In genomic region chr1:62934752-62935329, GRCm38 (mm10) we compare ENCODE assay signal across 13 mouse cellular contexts.
DNase-seq lines count a peak whose midpoint lies in the region; ATAC-seq and TF ChIP-seq lines count a peak whose summit lies in the region.
"Had no signal": no experiment of that assay in that cellular context is flagged by ENCODE, and none has a peak within 500 bp of the region (broad histone marks: within the 10 kb centered on the region; RNA-seq: fewer than 3 reads in every experiment).

No protein-coding gene starts in this region.

- H3K27ac ChIP-seq in layer of hippocampus, adult 2 months: peak overlapping the region; percentile 56; the same call in 1 of the 2 replicates
- peak overlapping the region; percentile 44; the same call in 1 of the 2 replicates for H3K27ac ChIP-seq in forebrain, embryonic 14.5 days (ENCODE audit: low read depth, low read length)
- peak overlapping the region; percentile 42; the same call in 1 of the 2 replicates for H3K27ac ChIP-seq in hindbrain, postnatal 0 days
- H3K27ac ChIP-seq in neural tube, embryonic 13.5 days (replicated peaks): peak overlapping the region; percentile 68
- H3K27ac ChIP-seq: liver, embryonic 13.5 days had no signal

- 23% methylated on average over 10 of the region's 10 CpGs for whole genome bisulfite sequencing in forebrain, embryonic 14.5 days
- WGBS in hindbrain, postnatal 0 days: 42% methylated on average over 10 of the region's 10 CpGs
- WGBS in neural tube, embryonic 13.5 days: 58% methylated on average over 10 of the region's 10 CpGs

- H3K9me3 ChIP-seq in forebrain, embryonic 14.5 days (replicated peaks; ENCODE audit: control insufficient read depth, low read length): no peaks in the 10 kb centered on the region
- H3K9me3 ChIP-seq in hindbrain, postnatal 0 days (ENCODE audit: low read length): no peaks in the 10 kb centered on the region
- H3K9me3 ChIP-seq in neural tube, embryonic 13.5 days: no peaks in the 10 kb centered on the region
- H3K9me3 ChIP-seq: liver, embryonic 13.5 days had no signal

- no peaks in the 10 kb centered on the region for H3K36me3 ChIP-seq in forebrain, embryonic 14.5 days (ENCODE audit: control insufficient read depth, insufficient read depth, low read length)
- H3K36me3 ChIP-seq in hindbrain, postnatal 0 days (ENCODE audit: insufficient read depth, low read length): no peaks in the 10 kb centered on the region
- no peaks in the 10 kb centered on the region for H3K36me3 ChIP-seq in neural tube, embryonic 13.5 days
- H3K36me3 ChIP-seq: liver, embryonic 13.5 days had no signal

- H3K4me3 ChIP-seq in layer of hippocampus, adult 2 months: no peak overlapping the region; the same call in 1 of the 2 replicates
- no peak overlapping the region for H3K4me3 ChIP-seq in forebrain, embryonic 14.5 days (ENCODE audit: low read depth, low read length)
- no peak overlapping the region for H3K4me3 ChIP-seq in hindbrain, postnatal 0 days (ENCODE audit: low read length)
- no peak overlapping the region for H3K4me3 ChIP-seq in neural tube, embryonic 13.5 days
- H3K4me3 ChIP-seq: liver, embryonic 13.5 days had no signal

- no peak for DNase-seq in layer of hippocampus, adult 2 months (ENCODE audit: low spot score in 2 of 2)
- no peak for DNase-seq in layer of hippocampus, adult 11-12 months (ENCODE audit: low spot score)
- peak; percentile 52 for DNase-seq in forebrain, embryonic 14.5 days (ENCODE audit: low spot score)
- no peak for DNase-seq in hindbrain, postnatal 0 days (ENCODE audit: low spot score)
- no peak for DNase-seq in kidney, postnatal 10 days
- no peak for DNase-seq in ovary, adult 18-20 months (ENCODE audit: low spot score)
- DNase-seq in cerebellum, postnatal 4 days (ENCODE audit: low spot score in 2 of 2): no peak
- DNase-seq: gastrocnemius, postnatal 10 days; liver, embryonic 13.5 days; thymus, postnatal 4 days had no signal

- H3K4me2 ChIP-seq in forebrain, embryonic 14.5 days (ENCODE audit: low read length): peak overlapping the region; percentile 26
- H3K4me2 ChIP-seq in hindbrain, postnatal 0 days (ENCODE audit: low read depth, low read length): 0 out of 2 replicates have a peak overlapping the region, but pooled peaks have one; percentile 42
- H3K4me2 ChIP-seq in neural tube, embryonic 13.5 days: peak overlapping the region; percentile 18; the same call in 1 of the 2 replicates
- H3K4me2 ChIP-seq: liver, embryonic 13.5 days had no signal

- peaks cover 23% of the 10 kb centered on the region for H3K27me3 ChIP-seq in forebrain, embryonic 14.5 days (replicated peaks; ENCODE audit: control insufficient read depth, insufficient read depth, low read length)
- H3K27me3 ChIP-seq in hindbrain, postnatal 0 days (ENCODE audit: insufficient read depth, low read length): no peaks in the 10 kb centered on the region; the same call in 1 of the 2 replicates
- H3K27me3 ChIP-seq in neural tube, embryonic 13.5 days: no peaks in the 10 kb centered on the region
- H3K27me3 ChIP-seq: liver, embryonic 13.5 days; Patski had no signal

- H3K9ac ChIP-seq in forebrain, embryonic 14.5 days (ENCODE audit: low read length): no peak overlapping the region
- H3K9ac ChIP-seq in hindbrain, postnatal 0 days (replicated peaks; ENCODE audit: low read length): no peak overlapping the region
- H3K9ac ChIP-seq in neural tube, embryonic 13.5 days: no peak overlapping the region
- H3K9ac ChIP-seq: liver, embryonic 13.5 days had no signal

- TF ChIP-seq CTCF in layer of hippocampus, adult 2 months (conservative IDR thresholded peaks at IDR 0.05): no peak
- no peak for TF ChIP-seq CTCF in hindbrain, postnatal 0 days (IDR thresholded peaks at IDR 0.05; ENCODE audit: low read depth)

- ATAC-seq in forebrain, embryonic 14.5 days: peak; percentile 56
- no peak; the same call in 1 of the 2 replicates for ATAC-seq in hindbrain, postnatal 0 days
- ATAC-seq in neural tube, embryonic 13.5 days (ENCODE audit: low read depth): peak; percentile 69
- ATAC-seq: intestine, embryonic 16.5 days; Patski had no signal

- peaks cover 17% of the 10 kb centered on the region for H3K4me1 ChIP-seq in forebrain, embryonic 14.5 days (ENCODE audit: control insufficient read depth, insufficient read depth, low read length)
- H3K4me1 ChIP-seq in hindbrain, postnatal 0 days (ENCODE audit: insufficient read depth, low read length): peaks cover 14% of the 10 kb centered on the region
- peaks cover 31% of the 10 kb centered on the region for H3K4me1 ChIP-seq in neural tube, embryonic 13.5 days (replicated peaks)
- H3K4me1 ChIP-seq: liver, embryonic 13.5 days had no signal
